Mouse (Mus musculus) common myeloid progenitor, adult 5-6 weeks (primary cell): ENCODE measurements at regions not wholly inside any gene's neighbourhood (a gene's known extent, or its start where the extent isn't known, plus 50 kb on each side); places are given as distances from the start of the nearest gene placed in this dataset.

Experiments
- ATAC-seq: replicated peaks from 2 replicates; pipeline ENCODE4 v1.8.0; 2016; ENCODE audit warnings: low read depth, mild to moderate bottlenecking, moderate TSS enrichment, inconsistent platforms; ENCODE audit not compliant: poor library complexity, severe bottlenecking

GRCm38 (mm10) chr8:33997676-33998075, 113.9 kb downstream of the Gm10131 start:
- ATAC-seq: no peak

DNA sequence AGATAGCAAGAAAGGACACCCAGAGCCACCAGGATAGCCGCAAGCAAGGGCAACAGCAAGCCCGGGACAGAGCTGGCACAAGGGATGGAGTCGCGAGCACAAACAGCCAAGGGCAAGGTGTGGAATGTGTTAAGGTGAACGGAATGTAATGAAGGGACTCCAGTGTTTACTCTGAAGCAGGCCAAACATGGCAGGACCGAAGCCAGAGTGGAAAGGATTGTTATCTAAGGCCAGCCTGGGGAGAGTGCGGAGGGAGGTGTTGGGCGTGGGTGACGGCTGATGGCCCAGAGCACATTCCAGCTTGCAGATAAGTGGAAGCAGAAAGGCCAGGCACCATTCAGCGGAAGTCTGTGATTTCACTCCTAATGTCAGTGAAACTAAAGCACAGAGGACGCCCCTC, 118.6 kb downstream of the Gm10131 start:
- ATAC-seq: no peak

GRCm38 (mm10) chr8:33991917-33992875, 119.3 kb downstream of the Gm10131 start:
- ATAC-seq: no peak

DNA sequence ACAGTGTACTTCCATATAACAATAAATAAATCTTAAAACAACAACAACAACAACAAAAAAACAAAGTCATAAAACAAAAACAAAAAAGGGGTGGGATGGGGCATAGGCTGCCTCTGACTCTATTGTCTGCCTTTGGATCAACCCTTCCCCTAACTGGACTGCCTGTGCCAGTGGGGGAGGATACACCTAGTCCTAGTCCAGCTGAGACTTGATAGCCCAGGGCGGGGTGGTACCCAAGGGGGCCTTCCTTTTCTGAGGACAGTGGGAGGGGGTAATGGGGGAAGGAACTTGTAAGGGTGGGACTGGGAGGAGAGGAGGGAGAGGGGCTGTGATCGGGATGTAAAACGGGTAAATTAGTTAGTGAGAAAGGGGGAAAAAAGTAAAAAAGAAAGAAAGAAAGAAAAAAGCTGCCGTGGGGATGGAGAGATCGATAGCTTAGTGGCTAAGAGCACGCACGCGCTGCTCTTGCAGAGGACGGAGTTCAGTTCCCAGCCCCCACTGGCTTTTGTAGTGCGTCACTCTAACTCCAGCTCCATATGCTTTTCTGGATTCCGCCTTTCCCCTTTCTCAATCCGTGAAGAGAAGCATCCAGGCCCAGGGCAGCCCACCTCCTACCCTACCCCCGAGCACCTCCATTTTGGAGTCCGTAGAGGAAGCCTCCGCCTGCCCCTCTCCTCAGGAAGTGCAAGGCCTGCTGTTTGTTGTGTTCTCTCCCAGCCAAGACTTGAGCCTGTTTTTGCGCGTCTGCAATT, 120.2 kb downstream of the Gm10131 start:
- no peak for ATAC-seq

DNA sequence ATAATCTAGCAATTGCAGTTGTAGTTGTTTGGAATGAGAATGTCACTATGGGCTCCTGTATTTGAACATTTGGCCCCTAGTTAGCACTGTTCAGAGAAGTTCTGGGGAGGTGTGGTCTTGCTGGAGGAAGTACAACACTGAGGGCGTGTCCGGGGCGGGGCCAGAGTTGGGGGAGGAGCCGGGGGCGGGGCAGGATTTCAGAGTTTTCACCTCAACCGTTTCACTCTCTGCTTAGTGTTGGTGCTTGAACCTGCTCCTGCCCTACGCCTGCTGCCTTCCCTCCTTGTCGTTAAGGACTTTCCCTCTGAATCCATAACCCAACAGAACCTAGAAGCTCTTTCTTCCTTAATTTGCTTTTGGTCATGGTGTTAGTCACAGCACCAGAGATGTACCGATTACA, 121.5 kb downstream of the Gm10131 start:
- peak; percentile 53; the same call in 1 of the 2 replicates for ATAC-seq

GRCm38 (mm10) chr8:33987755-33988104, 123.8 kb downstream of the Gm10131 start:
- ATAC-seq: no peak

- no peak for ATAC-seq
Measured at GRCm38 (mm10) chr8:33987091-33987754, 124.3 kb downstream of the Gm10131 start.

DNA sequence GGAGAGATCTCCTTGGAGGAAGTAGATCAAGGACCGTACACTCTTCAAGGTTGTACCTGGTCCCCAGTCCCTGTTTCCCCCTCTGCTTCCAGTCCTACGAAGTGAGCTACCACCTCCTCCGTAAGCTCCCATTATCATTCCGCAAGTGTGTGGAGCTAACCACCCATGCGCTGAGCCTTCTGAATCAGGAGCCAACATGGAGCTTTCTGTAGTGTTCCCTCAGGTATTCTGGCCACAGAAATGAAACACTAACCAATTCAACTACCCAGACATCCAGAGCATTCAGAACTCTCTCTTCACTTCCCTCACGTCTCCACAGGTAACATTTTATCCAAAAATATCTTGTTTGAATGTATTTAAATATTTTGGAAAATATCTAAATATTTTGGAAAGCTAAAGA, 124.9 kb downstream of the Gm10131 start:
- ATAC-seq: no peak

- ATAC-seq: peak; percentile 69
Measured at GRCm38 (mm10) chr8:33985430-33985977, 126.0 kb downstream of the Gm10131 start.

DNA sequence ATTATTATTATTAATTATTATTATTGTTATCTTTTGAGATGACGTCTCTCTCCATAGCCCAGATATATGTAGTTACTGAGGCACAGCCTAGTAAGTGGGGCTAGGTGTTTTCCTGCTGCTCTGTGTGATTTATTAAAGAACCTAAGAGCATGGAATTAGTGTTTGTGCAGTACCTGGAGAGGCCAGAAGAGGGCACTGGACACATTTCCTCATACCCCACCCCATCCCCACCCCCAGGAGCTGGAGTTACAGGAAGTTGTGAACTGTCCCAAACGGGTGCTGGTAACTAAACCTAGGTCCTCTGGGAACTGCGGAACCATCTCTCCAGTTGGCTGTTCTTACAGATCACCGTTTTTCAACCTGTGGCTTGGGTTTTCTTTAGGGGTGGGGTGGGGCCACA, 129.9 kb downstream of the Gm10131 start:
- 0 out of 2 replicates have a peak, but pooled peaks have one; percentile 15 for ATAC-seq

DNA sequence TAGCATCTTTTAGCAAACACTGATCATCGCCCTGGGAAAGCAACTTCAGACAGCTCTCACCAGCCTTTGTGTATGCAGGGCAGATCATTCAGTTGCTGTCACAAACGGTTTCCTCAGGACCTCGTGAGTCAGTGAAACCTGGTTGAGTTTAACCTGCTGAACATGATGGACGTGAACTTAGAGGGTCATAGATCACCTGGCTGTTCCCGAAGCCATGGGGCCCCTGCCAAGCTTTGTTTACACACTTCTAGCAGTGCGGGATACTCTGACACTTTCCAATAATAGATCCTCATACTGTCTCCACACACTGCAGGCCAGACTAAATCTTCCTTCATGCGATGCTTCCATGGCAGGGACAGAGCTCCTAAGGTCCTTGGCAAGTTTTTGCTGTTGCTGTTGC, 130.5 kb downstream of the Gm10131 start:
- ATAC-seq: no peak
